Mouse (Mus musculus) liver, postnatal 0 days (tissue): Measurements from ENCODE around the gene Lsm3.

Source experiments
- CTCF ChIP-seq: sonication (generic); IDR thresholded peaks from 2 replicates; pipeline ENCODE4 v1.5.1; 2016; ENCODE audit warnings: antibody characterized with exemption, low read depth
- EP300 ChIP-seq: IDR thresholded peaks from 2 replicates; pipeline ENCODE4 v1.6.1; 2016; ENCODE audit warnings: antibody characterized with exemption, low read depth, mild to moderate bottlenecking

GRCm38 (mm10) chr6:91533771-91534170 lies 18.0 kb downstream of the Lsm3 start:
- TF ChIP-seq CTCF (no peak), EP300 (no peak)
